Mouse (Mus musculus): ENCODE measurements around the gene Vapb.

The Vapb gene

DNA sequence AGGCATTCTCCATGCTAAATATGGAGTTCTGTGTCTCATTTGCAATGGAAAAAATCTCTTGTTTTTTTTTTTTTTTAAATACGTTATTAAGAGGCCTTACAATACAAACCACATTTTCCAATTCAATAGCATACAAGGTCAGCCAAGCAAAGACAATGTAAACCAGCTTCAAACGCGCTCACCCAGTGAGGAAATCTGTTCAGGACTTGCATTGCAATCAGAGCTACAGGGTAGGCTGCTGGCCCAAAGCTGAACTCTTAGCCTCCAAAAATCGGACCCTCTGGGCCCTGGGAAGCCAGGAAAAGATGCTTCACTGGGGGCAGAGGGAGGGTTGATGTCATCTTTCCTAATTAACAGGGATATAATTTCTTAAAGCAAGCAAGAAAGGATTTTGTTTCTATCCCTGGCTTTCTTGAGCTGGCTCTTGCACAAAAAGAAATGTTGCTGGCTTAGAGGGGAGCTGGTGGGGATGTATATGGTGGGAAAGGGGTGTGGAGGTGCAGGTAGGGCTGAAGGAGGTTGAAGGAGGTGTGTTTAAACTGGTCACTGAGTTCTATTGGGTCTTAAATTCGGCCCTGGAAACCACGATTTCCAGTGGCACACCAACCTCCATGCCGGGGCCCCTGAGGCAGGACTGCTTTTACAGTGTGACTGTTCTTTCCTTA is 95.6 kb downstream of the Vapb start:
- no peak for DNase-seq (ENCODE audit: low read depth, low spot score)
